Mouse (Mus musculus) gonadal fat pad, adult 2 months (tissue): Measurements from ENCODE around the gene Spa17. TPM values are rescaled to one million over a fixed set of nuclear protein-coding genes. Genes with fewer than 3 reads are reported as not detected.

Experiments used
- DNase-seq: peaks from one replicate; pipeline ENCODE4 v3.0.0-alpha.2; 2012; ENCODE audit warnings: low read depth
- polyA plus RNA-seq: library from polyadenylated mRNA; depleted of rRNA; stranded (reverse); fragments of >200 nt; gene quantifications from 2 replicates; pipeline ENCODE4 v1.2.3, GENCODE M21; 2012

Gene Spa17
- polyA plus RNA-seq, 1 experiment: 3.4 TPM

GRCm38 (mm10) chr9:37616770-37617169, 3.2 kb upstream of the Spa17 start:
- no peak for DNase-seq

- no peak for DNase-seq
Observed at GRCm38 (mm10) chr9:37615220-37615619, 1.7 kb upstream of the Spa17 start.

GRCm38 (mm10) chr9:37614316-37614715, 794 bp upstream of the Spa17 start:
- DNase-seq: no peak

DNA sequence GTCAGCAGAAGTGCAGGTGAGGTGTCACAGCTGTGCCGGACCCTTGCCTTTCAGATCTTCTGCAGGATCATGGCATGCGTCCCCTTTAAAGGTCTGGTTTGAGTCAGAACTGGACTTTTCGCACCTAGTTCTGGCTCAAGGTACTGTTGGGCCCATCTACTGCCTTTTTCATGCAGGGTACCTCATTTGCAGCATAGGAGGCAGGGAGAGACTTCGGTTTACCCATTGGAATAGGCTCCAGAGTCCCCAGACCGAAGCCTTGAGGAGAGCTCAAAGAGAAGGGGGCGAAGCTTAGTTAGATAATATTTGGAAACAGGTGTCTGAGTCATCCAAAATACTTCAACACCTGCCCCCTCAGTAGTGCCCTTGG, 374 bp upstream of the Spa17 start:
- no peak for DNase-seq

DNA sequence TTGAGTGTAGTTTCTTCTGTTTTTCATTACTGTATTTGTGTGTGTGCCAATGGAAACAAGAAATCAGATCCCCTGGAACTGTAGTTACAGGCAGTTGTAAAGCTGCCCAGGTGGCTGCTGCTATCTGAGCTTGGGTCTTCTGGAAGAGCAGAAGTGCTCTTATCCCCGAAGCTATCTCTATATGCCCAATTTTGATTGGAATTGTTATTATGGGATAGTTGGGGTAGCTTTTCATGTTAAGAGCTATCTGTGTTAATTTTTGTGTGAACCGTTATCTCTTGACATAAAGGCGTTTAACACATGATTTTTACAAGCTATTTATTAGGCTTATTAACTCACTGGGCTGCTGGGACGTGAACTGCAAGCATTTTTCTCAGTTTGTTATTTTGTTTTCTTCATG, 4.0 kb downstream of the Spa17 start:
- DNase-seq: no peak

- DNase-seq: no peak
Observed at GRCm38 (mm10) chr9:37605089-37605488, 8.4 kb downstream of the Spa17 start.

- no peak for DNase-seq
Observed at GRCm38 (mm10) chr9:37600538-37601205, 12.8 kb downstream of the Spa17 start.

- no peak for DNase-seq
Observed at GRCm38 (mm10) chr9:37598637-37599036, 14.9 kb downstream of the Spa17 start.

DNA sequence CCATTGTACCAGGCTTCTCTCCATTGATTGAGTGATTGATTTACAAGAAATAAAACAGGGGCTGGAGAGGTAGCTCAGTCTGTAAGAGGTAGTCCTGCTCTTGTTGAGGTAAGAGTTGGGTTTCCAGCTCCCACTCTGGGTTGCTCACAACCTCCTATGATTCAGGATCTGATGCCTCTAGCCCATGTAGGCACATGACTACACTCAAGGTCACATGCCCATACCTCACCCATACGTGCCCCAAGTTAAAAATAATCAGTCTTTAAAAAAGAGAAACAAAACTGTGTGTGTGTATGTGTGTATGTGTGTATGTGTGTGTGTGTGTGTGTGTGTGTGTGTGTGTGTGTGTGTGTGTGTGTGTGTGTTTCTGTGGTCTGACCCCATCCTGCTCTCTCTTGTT, 18.0 kb downstream of the Spa17 start:
- no peak for DNase-seq

DNA sequence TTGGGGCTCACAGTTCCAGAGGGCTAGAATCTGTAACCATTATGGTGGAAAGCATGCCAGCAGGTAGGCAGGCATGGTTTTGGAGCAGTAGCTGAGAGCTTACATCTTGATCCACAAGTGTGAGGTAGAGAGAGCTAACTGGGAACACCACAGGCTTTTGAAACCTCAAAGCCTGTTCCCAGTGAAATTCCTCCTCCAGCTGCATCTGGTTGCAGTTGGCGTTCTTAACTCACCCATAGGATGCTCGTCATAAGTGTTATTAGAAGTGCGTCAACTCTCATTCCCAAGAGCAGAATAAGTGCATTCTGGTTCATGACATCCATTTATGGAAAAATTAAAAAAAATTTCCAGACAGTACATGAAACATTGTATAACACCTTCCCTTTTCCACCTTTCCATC, 19.8 kb downstream of the Spa17 start:
- no peak for DNase-seq

DNA sequence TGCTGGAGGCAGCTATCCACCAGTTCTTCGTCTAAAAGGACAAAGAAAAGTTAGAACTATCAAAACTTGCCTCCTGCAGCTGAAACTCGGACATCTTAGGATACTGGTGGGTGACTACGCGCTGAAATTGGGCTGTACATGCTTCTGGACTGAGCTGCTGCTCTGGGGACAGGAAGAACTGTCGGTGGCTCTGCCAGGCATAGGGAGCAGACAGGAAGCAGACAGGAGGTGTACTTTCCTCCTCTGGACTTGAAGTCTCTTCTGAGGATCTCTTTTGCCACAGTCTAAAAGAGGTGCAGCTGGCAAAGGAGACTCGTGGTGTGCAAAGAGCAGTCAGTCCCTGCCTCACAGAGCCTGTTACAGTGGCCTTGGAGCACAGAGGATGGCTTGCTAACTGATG, 20.9 kb downstream of the Spa17 start:
- no peak for DNase-seq

GRCm38 (mm10) chr9:37592025-37592424, 21.5 kb downstream of the Spa17 start:
- no peak for DNase-seq

- DNase-seq: no peak
Observed at GRCm38 (mm10) chr9:37590381-37590780, 23.1 kb downstream of the Spa17 start.

GRCm38 (mm10) chr9:37586718-37587117, 26.8 kb downstream of the Spa17 start:
- no peak for DNase-seq

DNA sequence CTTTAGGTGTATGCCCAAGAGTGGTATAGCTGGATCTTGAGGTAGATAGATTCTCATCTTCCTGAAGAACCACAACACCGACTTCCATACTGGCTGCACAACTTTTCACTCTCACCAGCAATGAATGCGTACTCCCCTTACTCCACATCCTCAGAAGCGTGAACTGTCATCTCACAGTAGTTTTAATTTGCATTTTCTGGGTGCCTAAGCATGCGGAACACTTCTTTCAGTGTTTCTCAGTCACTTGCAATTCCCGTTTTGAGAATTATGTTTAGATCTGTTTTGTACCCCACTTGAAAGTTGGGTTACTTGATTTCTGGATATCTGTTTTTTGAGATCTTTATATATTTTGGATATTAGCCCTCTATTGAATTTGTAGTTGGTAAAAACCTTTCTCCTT, 29.9 kb downstream of the Spa17 start:
- DNase-seq: no peak

GRCm38 (mm10) chr9:37576436-37576930, 37.0 kb downstream of the Spa17 start:
- DNase-seq: peak; percentile 41

GRCm38 (mm10) chr9:37572204-37572876, 41.2 kb downstream of the Spa17 start:
- DNase-seq: no peak

DNA sequence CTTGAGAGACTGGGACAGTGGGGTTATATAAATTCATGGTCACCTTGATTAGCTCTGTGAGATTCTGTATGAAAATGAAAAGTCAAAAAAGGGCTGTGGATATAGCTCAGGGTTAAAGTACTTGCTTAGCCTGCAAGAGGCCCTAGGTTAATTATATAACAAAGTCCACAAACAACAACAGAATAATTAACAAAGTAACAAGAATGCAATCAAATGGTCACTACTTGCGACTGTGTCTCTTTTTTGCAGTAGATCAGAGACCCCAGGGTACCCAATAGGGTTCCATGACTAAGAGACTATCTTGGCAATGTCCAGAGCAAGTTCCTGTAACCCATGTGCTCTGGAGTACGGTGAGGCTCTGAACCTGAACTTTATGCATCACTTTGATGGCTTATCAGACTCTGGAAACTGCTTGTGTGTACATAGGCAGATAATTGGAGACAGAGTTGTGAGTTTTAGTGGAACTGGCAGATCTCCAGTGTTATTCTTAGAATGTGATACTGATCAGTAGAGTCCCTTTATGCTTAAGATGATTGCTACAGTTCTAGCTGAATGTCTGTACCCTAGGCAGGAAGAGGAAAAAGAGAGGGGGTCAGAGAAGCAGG, 44.2 kb downstream of the Spa17 start:
- DNase-seq: no peak

- DNase-seq: no peak
Observed at GRCm38 (mm10) chr9:37568605-37569214, 44.8 kb downstream of the Spa17 start.

GRCm38 (mm10) chr9:37567892-37568604, 45.5 kb downstream of the Spa17 start:
- no peak for DNase-seq

DNA sequence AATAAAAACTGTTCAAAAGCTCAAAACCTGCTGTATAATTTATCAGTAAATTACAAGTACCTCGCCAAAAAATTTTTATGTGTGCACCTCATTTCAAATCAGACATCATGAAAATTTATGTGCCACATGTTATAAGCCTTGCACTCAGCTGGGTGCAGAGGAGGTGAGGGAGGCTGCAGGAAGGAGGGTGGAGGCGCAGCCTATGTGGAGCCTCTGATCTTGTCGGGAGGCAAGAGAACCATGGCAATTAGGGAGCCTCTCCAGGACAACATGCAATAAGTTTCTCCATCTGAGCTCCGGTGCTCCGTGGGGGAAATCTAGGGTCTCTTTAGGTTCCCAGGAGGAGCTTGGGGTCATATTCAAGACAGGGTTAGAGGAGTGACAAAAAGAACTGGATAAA, 46.1 kb downstream of the Spa17 start:
- DNase-seq: no peak

GRCm38 (mm10) chr9:37567019-37567418, 46.5 kb downstream of the Spa17 start:
- no peak for DNase-seq
